Mouse (Mus musculus): Measurements from ENCODE around the gene Gm15155.

DNA sequence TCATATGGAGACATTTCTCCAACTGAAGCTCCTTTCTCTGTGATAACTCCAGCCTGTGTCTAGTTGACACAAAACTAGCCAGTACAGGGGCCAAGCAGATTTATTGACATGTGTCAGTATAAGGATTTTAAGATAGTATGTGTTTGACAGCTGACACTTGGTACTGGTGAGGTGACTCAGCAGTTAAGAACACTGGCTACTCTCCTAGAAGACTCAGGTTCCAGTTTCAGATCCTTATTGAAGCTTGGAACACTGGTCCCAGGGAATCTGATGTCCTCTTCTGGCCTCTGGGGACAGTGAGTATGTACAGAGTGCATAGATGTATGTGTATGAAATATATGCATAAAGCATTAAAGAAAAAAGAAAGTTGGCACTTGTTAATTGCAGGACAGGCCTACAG, 28.2 kb upstream of the Gm15155 start:
- TF ChIP-seq CTCF (IDR thresholded peaks at IDR 0.05; ENCODE audit: control insufficient read depth, insufficient read depth, insufficient replicate concordance, low read depth, low read length) (no peak), POLR2A (IDR thresholded peaks at IDR 0.05; ENCODE audit: control insufficient read depth, low read depth, low read length) (no peak)
